Mouse (Mus musculus): ENCODE results near the gene Pax6.

GRCm38 (mm10) chr2:105680999-105681710, 12.5 kb downstream of the Pax6 start:
- no peak for TF ChIP-seq EP300 (IDR thresholded peaks at IDR 0.05; ENCODE audit: low read depth)
- no peak for TF ChIP-seq CTCF (IDR thresholded peaks at IDR 0.05; ENCODE audit: low read depth)

Data from liver, embryonic 14.5 days (tissue).